Mouse (Mus musculus): ENCODE data around the gene Ubr4. TPM values are rescaled to one million over a fixed set of nuclear protein-coding genes. Genes with fewer than 3 reads are reported as not detected.

Ubr4 gene
- polyA plus RNA-seq, 1 experiment: 183 TPM

DNA sequence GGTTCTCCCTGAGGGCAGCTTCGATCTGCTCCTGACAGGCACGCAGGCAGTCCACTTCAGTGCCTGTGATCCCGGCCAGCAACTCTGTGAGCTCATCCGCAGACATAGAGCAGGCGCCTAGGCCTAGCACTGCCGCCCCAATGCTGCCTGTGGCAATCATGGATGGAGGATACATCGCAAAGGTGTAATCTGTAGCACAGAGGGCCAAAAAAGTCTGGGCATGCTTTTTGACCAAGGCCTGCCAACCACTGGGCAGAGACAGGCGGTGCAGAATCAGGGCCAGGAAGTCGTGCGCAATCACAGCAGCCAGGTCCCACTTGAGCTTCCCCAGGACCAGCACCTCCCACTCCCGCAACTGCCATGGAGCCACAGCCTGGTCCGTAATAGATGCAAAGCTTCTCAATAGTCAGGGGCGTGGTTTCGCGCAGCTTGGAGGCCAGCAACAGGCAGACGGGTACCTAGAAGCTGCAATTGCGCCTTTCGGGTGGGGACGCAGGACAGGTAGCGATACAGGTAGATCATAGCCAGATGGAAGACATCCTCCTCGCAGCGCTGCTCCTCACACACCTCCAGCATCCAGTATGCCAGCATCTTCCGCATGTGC, 6.9 kb upstream of the Ubr4 start:
- no peak overlapping the region for H3K4me3 ChIP-seq (ENCODE audit: insufficient read depth, low read length)
- H3K4me1 ChIP-seq (ENCODE audit: control insufficient read depth, insufficient read depth, low read length): no peaks in the 10 kb centered on the region
- H3K27ac ChIP-seq (ENCODE audit: insufficient read depth, low read length): no peak overlapping the region
- TF ChIP-seq POLR2A (IDR thresholded peaks at IDR 0.05; ENCODE audit: extremely low read depth, insufficient read depth, low read length) (no peak), CTCF (IDR thresholded peaks at IDR 0.05; ENCODE audit: extremely low read depth, insufficient read depth, low read length) (no peak)

- Histone ChIP-seq H3K4me1 (ENCODE audit: control insufficient read depth, insufficient read depth, low read length) (peaks cover 7% of the 10 kb centered on the region), H3K4me3 (ENCODE audit: insufficient read depth, low read length) (peak overlapping the region; percentile 65), H3K27ac (ENCODE audit: insufficient read depth, low read length) (no peak overlapping the region)
- TF ChIP-seq CTCF (IDR thresholded peaks at IDR 0.05; ENCODE audit: extremely low read depth, insufficient read depth, low read length) (no peak), POLR2A (IDR thresholded peaks at IDR 0.05; ENCODE audit: extremely low read depth, insufficient read depth, low read length) (no peak)
These were observed 423 bp downstream of the Ubr4 start for GRCm38 (mm10) chr4:139352832-139353231.

DNA sequence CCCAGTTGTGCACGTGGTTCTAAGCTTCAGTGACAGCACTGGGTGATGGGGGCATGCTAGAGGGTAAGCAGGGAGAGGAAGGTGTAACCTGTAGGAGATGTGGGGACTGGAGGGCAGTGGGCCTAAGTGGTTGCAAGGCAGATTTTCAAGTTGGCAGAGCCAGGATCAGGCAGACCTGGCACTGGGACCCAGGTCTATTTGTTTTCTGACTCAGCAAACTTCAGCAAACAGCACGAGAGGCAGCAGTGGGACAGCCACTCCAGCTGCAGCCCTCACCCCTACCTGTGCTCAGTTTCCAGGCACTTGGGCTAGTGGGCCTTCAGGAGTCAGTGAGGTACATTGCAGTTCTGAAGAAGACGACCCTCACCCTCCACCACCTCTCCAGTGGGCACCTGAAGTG, 4.8 kb downstream of the Ubr4 start:
- H3K27ac ChIP-seq (ENCODE audit: insufficient read depth, low read length): no peak overlapping the region
- no peak overlapping the region for H3K4me3 ChIP-seq (ENCODE audit: insufficient read depth, low read length)
- peaks cover 1% of the 10 kb centered on the region for H3K4me1 ChIP-seq (ENCODE audit: control insufficient read depth, insufficient read depth, low read length)
- TF ChIP-seq POLR2A (IDR thresholded peaks at IDR 0.05; ENCODE audit: extremely low read depth, insufficient read depth, low read length) (no peak), CTCF (IDR thresholded peaks at IDR 0.05; ENCODE audit: extremely low read depth, insufficient read depth, low read length) (no peak)

- H3K27ac ChIP-seq (ENCODE audit: insufficient read depth, low read length): no peak overlapping the region
- H3K4me3 ChIP-seq (ENCODE audit: insufficient read depth, low read length): no peak overlapping the region
- no peaks in the 10 kb centered on the region for H3K4me1 ChIP-seq (ENCODE audit: control insufficient read depth, insufficient read depth, low read length)
- no peak for TF ChIP-seq POLR2A (IDR thresholded peaks at IDR 0.05; ENCODE audit: extremely low read depth, insufficient read depth, low read length)
- no peak for TF ChIP-seq CTCF (IDR thresholded peaks at IDR 0.05; ENCODE audit: extremely low read depth, insufficient read depth, low read length)
These were observed 8.5 kb downstream of the Ubr4 start for GRCm38 (mm10) chr4:139360761-139361548.

- TF ChIP-seq CTCF (IDR thresholded peaks at IDR 0.05; ENCODE audit: extremely low read depth, insufficient read depth, low read length): no peak
- TF ChIP-seq POLR2A (IDR thresholded peaks at IDR 0.05; ENCODE audit: extremely low read depth, insufficient read depth, low read length): no peak
- Histone ChIP-seq H3K4me1 (ENCODE audit: control insufficient read depth, insufficient read depth, low read length) (no peaks in the 10 kb centered on the region), H3K4me3 (ENCODE audit: insufficient read depth, low read length) (no peak overlapping the region), H3K27ac (ENCODE audit: insufficient read depth, low read length) (no peak overlapping the region)
These were observed 14.9 kb downstream of the Ubr4 start for GRCm38 (mm10) chr4:139367336-139367735.

GRCm38 (mm10) chr4:139368038-139368437, 15.6 kb downstream of the Ubr4 start:
- Histone ChIP-seq H3K27ac (ENCODE audit: insufficient read depth, low read length) (no peak overlapping the region), H3K4me1 (ENCODE audit: control insufficient read depth, insufficient read depth, low read length) (no peaks in the 10 kb centered on the region), H3K4me3 (ENCODE audit: insufficient read depth, low read length) (no peak overlapping the region)
- TF ChIP-seq POLR2A (IDR thresholded peaks at IDR 0.05; ENCODE audit: extremely low read depth, insufficient read depth, low read length) (no peak), CTCF (IDR thresholded peaks at IDR 0.05; ENCODE audit: extremely low read depth, insufficient read depth, low read length) (no peak)

- Histone ChIP-seq H3K4me1 (ENCODE audit: control insufficient read depth, insufficient read depth, low read length) (no peaks in the 10 kb centered on the region), H3K27ac (ENCODE audit: insufficient read depth, low read length) (no peak overlapping the region), H3K4me3 (ENCODE audit: insufficient read depth, low read length) (no peak overlapping the region)
- TF ChIP-seq CTCF (IDR thresholded peaks at IDR 0.05; ENCODE audit: extremely low read depth, insufficient read depth, low read length): no peak
- TF ChIP-seq POLR2A (IDR thresholded peaks at IDR 0.05; ENCODE audit: extremely low read depth, insufficient read depth, low read length): no peak
These were observed 20.7 kb downstream of the Ubr4 start for GRCm38 (mm10) chr4:139373130-139373529.

DNA sequence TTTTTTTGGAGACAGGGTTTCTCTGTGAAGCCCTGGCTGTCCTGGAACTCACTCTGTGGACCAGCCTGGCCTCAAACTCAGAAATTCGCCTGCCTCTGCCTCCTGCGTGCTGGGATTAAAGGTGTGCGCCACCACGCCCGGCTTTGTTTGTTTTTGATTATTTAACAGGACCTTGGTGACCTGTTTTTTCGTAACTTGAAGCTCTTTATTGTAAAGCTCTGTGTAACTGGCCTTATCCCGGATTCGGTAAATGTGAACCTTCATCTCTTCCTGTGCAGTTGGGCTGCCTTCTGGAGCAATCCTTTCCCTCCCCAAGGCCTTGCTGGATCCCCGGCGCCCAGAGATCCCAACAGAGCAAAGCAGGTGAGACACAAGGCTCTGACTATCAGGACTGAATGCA, 21.1 kb downstream of the Ubr4 start:
- Histone ChIP-seq H3K4me1 (ENCODE audit: control insufficient read depth, insufficient read depth, low read length) (no peaks in the 10 kb centered on the region), H3K27ac (ENCODE audit: insufficient read depth, low read length) (no peak overlapping the region), H3K4me3 (ENCODE audit: insufficient read depth, low read length) (no peak overlapping the region)
- TF ChIP-seq CTCF (IDR thresholded peaks at IDR 0.05; ENCODE audit: extremely low read depth, insufficient read depth, low read length) (no peak), POLR2A (IDR thresholded peaks at IDR 0.05; ENCODE audit: extremely low read depth, insufficient read depth, low read length) (no peak)

DNA sequence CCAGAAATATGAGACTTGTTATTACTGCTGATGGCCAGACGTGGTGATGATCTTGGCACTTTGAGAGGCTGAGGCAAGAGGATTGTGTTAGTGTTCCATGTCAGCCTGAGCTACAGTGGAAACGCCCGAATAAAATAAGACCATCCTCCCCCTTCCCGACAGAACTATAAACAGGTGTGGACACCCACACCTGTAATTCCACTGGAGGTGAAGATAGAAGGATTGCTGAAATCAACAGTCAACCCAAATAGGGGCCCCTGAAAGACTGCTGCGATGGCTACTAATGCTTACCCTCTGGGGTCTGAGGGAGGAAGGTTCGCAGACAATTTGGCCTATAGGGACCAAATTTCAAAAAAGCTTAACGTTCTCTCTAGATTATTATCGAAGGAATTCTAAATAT, 27.3 kb downstream of the Ubr4 start:
- Histone ChIP-seq H3K4me3 (ENCODE audit: insufficient read depth, low read length) (peak overlapping the region; percentile 73), H3K27ac (ENCODE audit: insufficient read depth, low read length) (no peak overlapping the region), H3K4me1 (ENCODE audit: control insufficient read depth, insufficient read depth, low read length) (peaks cover 3% of the 10 kb centered on the region)
- TF ChIP-seq CTCF (IDR thresholded peaks at IDR 0.05; ENCODE audit: extremely low read depth, insufficient read depth, low read length) (no peak), POLR2A (IDR thresholded peaks at IDR 0.05; ENCODE audit: extremely low read depth, insufficient read depth, low read length) (no peak)

- H3K4me3 ChIP-seq (ENCODE audit: insufficient read depth, low read length): peak overlapping the region; percentile 73
- no peak overlapping the region for H3K27ac ChIP-seq (ENCODE audit: insufficient read depth, low read length)
These were observed 27.9 kb downstream of the Ubr4 start for GRCm38 (mm10) chr4:139380207-139380748.

More at GRCm38 (mm10) chr4:139380207-139380748, 27.9 kb downstream of the Ubr4 start:
- peaks cover 3% of the 10 kb centered on the region for H3K4me1 ChIP-seq (ENCODE audit: control insufficient read depth, insufficient read depth, low read length)
- TF ChIP-seq CTCF (IDR thresholded peaks at IDR 0.05; ENCODE audit: extremely low read depth, insufficient read depth, low read length) (no peak), POLR2A (IDR thresholded peaks at IDR 0.05; ENCODE audit: extremely low read depth, insufficient read depth, low read length) (peak; percentile 78)

All from cortical plate, adult 2 months (tissue).